Mouse (Mus musculus) naive thymus-derived CD4-positive, alpha-beta T cell, adult 2 months (primary cell): Measurements from ENCODE around the gene Znhit3.
"Not testable (repeated sequence)": the region's sequence is repeated elsewhere in the genome, so short reads cannot be mapped to it uniquely, and the experiment has no call there.

Source experiments
- DNase-seq: peaks from one replicate; pipeline ENCODE4 v3.0.0-alpha.2; 2011; ENCODE audit warnings: low read depth

Gene Znhit3

GRCm38 (mm10) chr11:84919951-84920350, 3.8 kb upstream of the Znhit3 start:
- no peak for DNase-seq

- DNase-seq: peak; percentile 79
These were observed 3.1 kb upstream of the Znhit3 start for GRCm38 (mm10) chr11:84919276-84919675.

GRCm38 (mm10) chr11:84918425-84918824, 2.3 kb upstream of the Znhit3 start:
- DNase-seq: peak; percentile 89

- no peak for DNase-seq
These were observed 636 bp upstream of the Znhit3 start for GRCm38 (mm10) chr11:84916703-84917300.

- DNase-seq: peak; percentile 15
These were observed 1.5 kb downstream of the Znhit3 start for GRCm38 (mm10) chr11:84914673-84915072.

- no peak for DNase-seq
These were observed 5.8 kb downstream of the Znhit3 start for GRCm38 (mm10) chr11:84910411-84910810.

GRCm38 (mm10) chr11:84908480-84908879, 7.7 kb downstream of the Znhit3 start:
- no peak for DNase-seq

- DNase-seq: no peak
These were observed 9.1 kb downstream of the Znhit3 start for GRCm38 (mm10) chr11:84907081-84907480.

GRCm38 (mm10) chr11:84904597-84905144, 11.5 kb downstream of the Znhit3 start:
- DNase-seq: no peak

- DNase-seq: no peak
These were observed 23.1 kb downstream of the Znhit3 start for GRCm38 (mm10) chr11:84893113-84893512.

- no peak for DNase-seq
These were observed 24.5 kb downstream of the Znhit3 start for GRCm38 (mm10) chr11:84891705-84892104.

GRCm38 (mm10) chr11:84889492-84889891, 26.7 kb downstream of the Znhit3 start:
- no peak for DNase-seq

- DNase-seq: no peak
These were observed 28.1 kb downstream of the Znhit3 start for GRCm38 (mm10) chr11:84888025-84888424.

- DNase-seq: no peak
These were observed 29.2 kb downstream of the Znhit3 start for GRCm38 (mm10) chr11:84886767-84887511.

- no peak for DNase-seq
These were observed 29.9 kb downstream of the Znhit3 start for GRCm38 (mm10) chr11:84886236-84886635.

- no peak for DNase-seq
These were observed 30.9 kb downstream of the Znhit3 start for GRCm38 (mm10) chr11:84885238-84885637.

GRCm38 (mm10) chr11:84882346-84882745, 33.8 kb downstream of the Znhit3 start:
- no peak for DNase-seq

- no peak for DNase-seq
These were observed 35.2 kb downstream of the Znhit3 start for GRCm38 (mm10) chr11:84880971-84881370.

- peak; percentile 26 for DNase-seq
These were observed 35.7 kb downstream of the Znhit3 start for GRCm38 (mm10) chr11:84880465-84880961.

- peak; percentile 81 for DNase-seq
These were observed 36.2 kb downstream of the Znhit3 start, which contains the start of the genes Myo19 and Pigw for GRCm38 (mm10) chr11:84879772-84880464. Gene Myo19 (plus strand): TSS chr11:84880148. Gene Pigw (minus strand): TSS chr11:84880285.

- DNase-seq: peak; percentile 25
These were observed 37.0 kb downstream of the Znhit3 start for GRCm38 (mm10) chr11:84879007-84879771.

GRCm38 (mm10) chr11:84876020-84876419, 40.1 kb downstream of the Znhit3 start:
- DNase-seq: not testable (repeated sequence)
